Comparison of ENCODE assay signal across 8 mouse cellular contexts in genomic region chr2:155619817-155620216, GRCm38 (mm10). TPM values are rescaled to one million over a fixed set of nuclear protein-coding genes. Genes with fewer than 3 reads are reported as not detected.
DNase-seq lines count a peak whose midpoint lies in the region; ATAC-seq and TF ChIP-seq lines count a peak whose summit lies in the region.

No protein-coding gene starts in this region.

- H3K9ac ChIP-seq in MEL (ENCODE audit: control insufficient read depth, low read depth, low read length, poor library complexity, severe bottlenecking), result no peak overlapping the region
- no peak overlapping the region for H3K9ac ChIP-seq in hindbrain, embryonic 11.5 days (ENCODE audit: low read depth, low read length)

- peak; percentile 93 for TF ChIP-seq RAD21 in MEL (IDR thresholded peaks at IDR 0.05; ENCODE audit: low read depth, low read length)

- 25% methylated on average over 8 of the region's 8 CpGs for WGBS in hindbrain, embryonic 11.5 days

- H3K4me1 ChIP-seq in MEL (ENCODE audit: control insufficient read depth in 1 of 2, insufficient read depth in 2 of 2, low read length in 2 of 2), result peaks cover 0 to 16% of the 10 kb centered on the region in 2 experiments; a peak in 2 of 4 replicates
- no peaks in the 10 kb centered on the region for H3K4me1 ChIP-seq in hindbrain, embryonic 11.5 days (replicated peaks; ENCODE audit: control insufficient read depth, insufficient read depth, low read length)

- H3K36me3 ChIP-seq in MEL (ENCODE audit: control insufficient read depth in 1 of 2, insufficient read depth in 2 of 2, low read length in 2 of 2), result peaks cover 0 to 6% of the 10 kb centered on the region in 2 experiments; a peak in 2 of 4 replicates
- H3K36me3 ChIP-seq in hindbrain, embryonic 11.5 days (ENCODE audit: control insufficient read depth, insufficient read depth, low read length), result no peaks in the 10 kb centered on the region

- peak; percentile 66; the same call in 1 of the 2 replicates for ATAC-seq in hindbrain, embryonic 11.5 days (ENCODE audit: low FRiP score)

- DNase-seq in MEL (ENCODE audit: low read depth, low spot score), result peak; percentile 82
- peak; percentile 91 to 92 for DNase-seq in cerebellum, adult 18-20 months
- peak; percentile 74 for DNase-seq in forelimb bud, embryonic 11.5 days (ENCODE audit: low read depth, low spot score)
- peak; percentile 91 for DNase-seq in hindbrain, embryonic 11.5 days (ENCODE audit: low spot score)
- peak; percentile 82 to 89 for DNase-seq in layer of hippocampus, postnatal 14 days (ENCODE audit: low spot score in 2 of 2)
- DNase-seq in lung, postnatal 10 days, result peak; percentile 93
- DNase-seq in retina, adult 2 months (ENCODE audit: low read depth, low spot score), result peak; percentile 40
- DNase-seq in thymus, postnatal 36 days, result peak; percentile 84 to 88

- H3K27ac ChIP-seq in MEL (ENCODE audit: control insufficient read depth, low read depth, low read length), result no peak overlapping the region
- no peak overlapping the region for H3K27ac ChIP-seq in hindbrain, embryonic 11.5 days (ENCODE audit: low read depth, low read length)

- no peak for TF ChIP-seq EP300 in MEL (IDR thresholded peaks at IDR 0.05; ENCODE audit: low read depth in 1 of 2, low read length in 2 of 2)

- no peaks in the 10 kb centered on the region for H3K27me3 ChIP-seq in MEL (ENCODE audit: control insufficient read depth in 1 of 2, insufficient read depth in 2 of 2, low read length in 2 of 2)
- H3K27me3 ChIP-seq in hindbrain, embryonic 11.5 days (ENCODE audit: control insufficient read depth, insufficient read depth, low read length), result no peaks in the 10 kb centered on the region; the same call in 1 of the 2 replicates

- no peak overlapping the region for H3K4me3 ChIP-seq in MEL (ENCODE audit: control insufficient read depth in 1 of 2, insufficient read depth in 1 of 2, low read depth in 2 of 2, low read length in 2 of 2)
- H3K4me3 ChIP-seq in hindbrain, embryonic 11.5 days (ENCODE audit: low read depth, low read length), result no peak overlapping the region

- TF ChIP-seq CTCF in MEL (IDR thresholded peaks at IDR 0.05 in 2 of 3, conservative IDR thresholded peaks at IDR 0.05 in 1 of 3; ENCODE audit: control insufficient read depth in 1 of 3, insufficient read depth in 1 of 3, low read depth in 2 of 3, low read length in 3 of 3, poor library complexity in 1 of 3, severe bottlenecking in 1 of 3), result peak; percentile 93 to 98 (median 95)

- H3K79me2 ChIP-seq in MEL (ENCODE audit: control insufficient read depth, insufficient read depth, low read length, poor library complexity), result no peaks in the 10 kb centered on the region

- no peak for TF ChIP-seq POLR2A in MEL (IDR thresholded peaks at IDR 0.05; ENCODE audit: control insufficient read depth in 1 of 2, insufficient read depth in 1 of 2, low read depth in 1 of 2, low read length in 2 of 2, poor library complexity in 1 of 2)

- H3K9me3 ChIP-seq in MEL (replicated peaks; ENCODE audit: insufficient read depth, low read length), result no peaks in the 10 kb centered on the region
- no peaks in the 10 kb centered on the region for H3K9me3 ChIP-seq in hindbrain, embryonic 11.5 days (ENCODE audit: control insufficient read depth, low read length)

- no peak overlapping the region for H3K4me2 ChIP-seq in hindbrain, embryonic 11.5 days (replicated peaks; ENCODE audit: low read depth, low read length)

TF ChIP-seq in MEL, 35 proteins besides CTCF, POLR2A, EP300 and RAD21:
- peak; percentile 97 for TF ChIP-seq SMC3 (IDR thresholded peaks at IDR 0.05; ENCODE audit: low read depth, low read length)
- TF ChIP-seq MYB (IDR thresholded peaks at IDR 0.05; ENCODE audit: low read depth, low read length), result no peak
- TF ChIP-seq NELFE (IDR thresholded peaks at IDR 0.05; ENCODE audit: low read depth, low read length), result no peak
- TF ChIP-seq SIN3A (IDR thresholded peaks at IDR 0.05; ENCODE audit: low read length), result peak; percentile 13; the same call in 1 of the 2 replicates
- peak; percentile 95 for TF ChIP-seq ZC3H11A (IDR thresholded peaks at IDR 0.05; ENCODE audit: low read depth, low read length)
TF ChIP-seq in MEL: peak in this region for 3.

RNA-seq across cellular contexts. Expression of gene Myh7b, which starts 8.8 kb away (rescaled TPM):
- total RNA-seq in MEL (2012; rRNA removed), result 2.2 and 3.2 TPM in 2 replicates
- polyA plus RNA-seq in MEL (2012; ENCODE audit: insufficient read depth in 1 of 2, insufficient read length in 2 of 2, low read depth in 1 of 2, low replicate concordance in 2 of 2, missing spikeins in 1 of 2), result 1 to 10 TPM in 1 of 2 experiments, not detected in 1; 5.9 TPM
- 0.46 and 0.52 TPM in 2 replicates for polyA plus RNA-seq in hindbrain, embryonic 11.5 days (2014; fragmentation: Nextera tagmentation; extraction: Ambion mirVana)
- 1 to 10 TPM; 3.1 to 4.9 TPM for total RNA-seq in layer of hippocampus, postnatal 14 days (2021)

RNA-seq across cellular contexts. Expression of gene Gss, which starts 27.2 kb away (rescaled TPM):
- total RNA-seq in MEL (2012; rRNA removed), result 21.9 and 22.8 TPM in 2 replicates
- 10 to 100 TPM in 1 of 2 experiments, not detected in 1; 24.0 TPM for polyA plus RNA-seq in MEL (2012; ENCODE audit: insufficient read depth in 1 of 2, insufficient read length in 2 of 2, low read depth in 1 of 2, low replicate concordance in 2 of 2, missing spikeins in 1 of 2)
- 14.7 and 15.9 TPM in 2 replicates for polyA plus RNA-seq in hindbrain, embryonic 11.5 days (2014; fragmentation: Nextera tagmentation; extraction: Ambion mirVana)
- 10 to 100 TPM; 14.5 to 16.4 TPM for total RNA-seq in layer of hippocampus, postnatal 14 days (2021)

Comparison
In these comparisons a context has a peak if more than half of its experiments do, and no peak if none do; other contexts are left out.
1. DNase-seq: peak in every context shown above with its lines; median percentile 93 in lung, postnatal 10 days; 92 in cerebellum, adult 18-20 months; 91 in hindbrain, embryonic 11.5 days; 86 in thymus, postnatal 36 days; 86 in layer of hippocampus, postnatal 14 days; 82 in MEL; 74 in forelimb bud, embryonic 11.5 days; 40 in retina, adult 2 months.